In genomic region chr5:120586741-120587615, GRCm38 (mm10) we compare ENCODE assay signal across 8 mouse cellular contexts. TPM values are rescaled to one million over a fixed set of nuclear protein-coding genes. Genes with fewer than 3 reads are reported as not detected.
DNase-seq lines count a peak whose midpoint lies in the region; ATAC-seq and TF ChIP-seq lines count a peak whose summit lies in the region.

No protein-coding gene starts in this region.

- H3K9me3 ChIP-seq in embryonic facial prominence, embryonic 10.5 days: no peaks in the 10 kb centered on the region
- H3K9me3 ChIP-seq in limb, embryonic 10.5 days (replicated peaks): no peaks in the 10 kb centered on the region
- no peaks in the 10 kb centered on the region for H3K9me3 ChIP-seq in midbrain, embryonic 15.5 days

- H3K4me3 ChIP-seq in lung, adult 2 months (replicated peaks; ENCODE audit: extremely low read depth, low read depth, low read length): peak overlapping the region; percentile 94
- H3K4me3 ChIP-seq in embryonic facial prominence, embryonic 10.5 days: peak overlapping the region; percentile 85
- H3K4me3 ChIP-seq in limb, embryonic 10.5 days: peak overlapping the region; percentile 84
- peak overlapping the region; percentile 73 for H3K4me3 ChIP-seq in midbrain, embryonic 15.5 days

- TF ChIP-seq POLR2A in lung, adult 2 months (IDR thresholded peaks at IDR 0.05; ENCODE audit: borderline replicate concordance, extremely low read depth, low read depth, low read length): no peak

- H3K27ac ChIP-seq in embryonic facial prominence, embryonic 10.5 days (replicated peaks): peak overlapping the region; percentile 87; the same call in 1 of the 2 replicates
- H3K27ac ChIP-seq in limb, embryonic 10.5 days: peak overlapping the region; percentile 87; the same call in 1 of the 2 replicates
- H3K27ac ChIP-seq in midbrain, embryonic 15.5 days: 0 out of 2 replicates have a peak overlapping the region, but pooled peaks have one; percentile 27

- intact Hi-C loops in heart, postnatal 10 days (cut with DNase I): loop anchor here (2.0 to 5.0 kb wide), 2 partner anchors 20 to 80 kb away; no protein-coding TSS in a partner anchor

- TF ChIP-seq CTCF in lung, adult 2 months (IDR thresholded peaks at IDR 0.05; ENCODE audit: insufficient read depth, low read length): no peak

- no peak for DNase-seq in lung, adult 2 months
- DNase-seq in lung, postnatal 25 days (ENCODE audit: low spot score): no peak
- no peak for DNase-seq in embryonic facial prominence, embryonic 10.5 days (ENCODE audit: low spot score)
- DNase-seq in heart, postnatal 10 days: peak; percentile 50 to 53
- no peak for DNase-seq in limb, embryonic 10.5 days (ENCODE audit: low spot score)
- DNase-seq in B cell, adult 2 months: no peak
- DNase-seq in urinary bladder, adult 18-20 months (ENCODE audit: low spot score in 2 of 2): no peak

- H3K27me3 ChIP-seq in embryonic facial prominence, embryonic 10.5 days (replicated peaks; ENCODE audit: low read depth, poor library complexity, severe bottlenecking): 0 out of 2 replicates have a peak, but pooled peaks cover 4% of the 10 kb centered on the region
- H3K27me3 ChIP-seq in limb, embryonic 10.5 days (ENCODE audit: low read depth, poor library complexity, severe bottlenecking): 0 out of 2 replicates have a peak, but pooled peaks cover 8% of the 10 kb centered on the region
- no peaks in the 10 kb centered on the region for H3K27me3 ChIP-seq in midbrain, embryonic 15.5 days (replicated peaks)

- H3K9ac ChIP-seq in midbrain, embryonic 15.5 days: peak overlapping the region; percentile 2

- peak overlapping the region; percentile 96 for H3K4me2 ChIP-seq in midbrain, embryonic 15.5 days

- ATAC-seq in midbrain, embryonic 15.5 days (replicated peaks): no peak

- WGBS in lung, adult 2 months: 7% methylated on average over 17 of the region's 17 CpGs
- 13% methylated on average over 17 of the region's 17 CpGs for WGBS in embryonic facial prominence, embryonic 10.5 days
- 12% methylated on average over 17 of the region's 17 CpGs for WGBS in limb, embryonic 10.5 days
- 16% methylated on average over 17 of the region's 17 CpGs for WGBS in midbrain, embryonic 15.5 days

- peaks cover 18% of the 10 kb centered on the region for H3K4me1 ChIP-seq in lung, adult 2 months (ENCODE audit: control insufficient read depth, insufficient read depth, low read length)
- H3K4me1 ChIP-seq in embryonic facial prominence, embryonic 10.5 days: peaks cover 41% of the 10 kb centered on the region
- peaks cover 42% of the 10 kb centered on the region for H3K4me1 ChIP-seq in limb, embryonic 10.5 days
- peaks cover 26% of the 10 kb centered on the region for H3K4me1 ChIP-seq in midbrain, embryonic 15.5 days

- H3K36me3 ChIP-seq in embryonic facial prominence, embryonic 10.5 days (replicated peaks): peaks cover 29% of the 10 kb centered on the region
- H3K36me3 ChIP-seq in limb, embryonic 10.5 days: peaks cover 27% of the 10 kb centered on the region
- no peaks in the 10 kb centered on the region for H3K36me3 ChIP-seq in midbrain, embryonic 15.5 days (replicated peaks)

RNA-seq across cellular contexts. Expression of gene Tpcn1, which starts 1.5 kb away (rescaled TPM):
- 75.8 and 89.2 TPM in 2 replicates for polyA plus RNA-seq in lung, adult 2 months (2012; rRNA removed)
- 11.9 and 12.3 TPM in 2 replicates for polyA plus RNA-seq in embryonic facial prominence, embryonic 10.5 days (2016; fragmentation: Nextera tagmentation; extraction: Ambion mirVana)
- 10 to 100 TPM; 33.0 to 38.7 TPM for total RNA-seq in heart, postnatal 10 days (2021)
- 12.3 and 13.2 TPM in 2 replicates for polyA plus RNA-seq in limb, embryonic 10.5 days (2016; fragmentation: Nextera tagmentation; extraction: Ambion mirVana)
- 15.8 and 17.7 TPM in 2 replicates for polyA plus RNA-seq in midbrain, embryonic 15.5 days (2015; fragmentation: Nextera tagmentation; extraction: Ambion mirVana)

RNA-seq across cellular contexts. Expression of gene Iqcd, which starts 1.8 kb away (rescaled TPM):
- polyA plus RNA-seq in lung, adult 2 months (2012; rRNA removed): 2.0 and 2.4 TPM in 2 replicates
- 0.65 and 0.81 TPM in 2 replicates for polyA plus RNA-seq in embryonic facial prominence, embryonic 10.5 days (2016; fragmentation: Nextera tagmentation; extraction: Ambion mirVana)
- total RNA-seq in heart, postnatal 10 days (2021): under 1 TPM in 1 of 2 experiments, not detected in 1; 0.17 TPM
- 0.30 and 0.41 TPM in 2 replicates for polyA plus RNA-seq in limb, embryonic 10.5 days (2016; fragmentation: Nextera tagmentation; extraction: Ambion mirVana)
- polyA plus RNA-seq in midbrain, embryonic 15.5 days (2015; fragmentation: Nextera tagmentation; extraction: Ambion mirVana): 1.7 and 1.8 TPM in 2 replicates

RNA-seq across cellular contexts. Expression of gene Rita1, which starts 25.4 kb away (rescaled TPM):
- 15.7 and 15.8 TPM in 2 replicates for polyA plus RNA-seq in lung, adult 2 months (2012; rRNA removed)
- 19.4 and 20.1 TPM in 2 replicates for polyA plus RNA-seq in embryonic facial prominence, embryonic 10.5 days (2016; fragmentation: Nextera tagmentation; extraction: Ambion mirVana)
- total RNA-seq in heart, postnatal 10 days (2021): 10 to 100 TPM; 12.7 to 13.1 TPM
- polyA plus RNA-seq in limb, embryonic 10.5 days (2016; fragmentation: Nextera tagmentation; extraction: Ambion mirVana): 17.5 and 19.5 TPM in 2 replicates
- 28.3 and 30.6 TPM in 2 replicates for polyA plus RNA-seq in midbrain, embryonic 15.5 days (2015; fragmentation: Nextera tagmentation; extraction: Ambion mirVana)

RNA-seq across cellular contexts. Expression of gene Ddx54, which starts 25.6 kb away (rescaled TPM):
- 37.2 and 39.2 TPM in 2 replicates for polyA plus RNA-seq in lung, adult 2 months (2012; rRNA removed)
- polyA plus RNA-seq in embryonic facial prominence, embryonic 10.5 days (2016; fragmentation: Nextera tagmentation; extraction: Ambion mirVana): 62.3 and 64.3 TPM in 2 replicates
- 10 to 100 TPM; 27.1 to 28.3 TPM for total RNA-seq in heart, postnatal 10 days (2021)
- 58.1 and 62.6 TPM in 2 replicates for polyA plus RNA-seq in limb, embryonic 10.5 days (2016; fragmentation: Nextera tagmentation; extraction: Ambion mirVana)
- polyA plus RNA-seq in midbrain, embryonic 15.5 days (2015; fragmentation: Nextera tagmentation; extraction: Ambion mirVana): 39.9 and 43.7 TPM in 2 replicates

RNA-seq across cellular contexts. Expression of gene Cfap73, which starts 47.1 kb away (rescaled TPM):
- 1.6 TPM in 2 replicates for polyA plus RNA-seq in lung, adult 2 months (2012; rRNA removed)
- polyA plus RNA-seq in embryonic facial prominence, embryonic 10.5 days (2016; fragmentation: Nextera tagmentation; extraction: Ambion mirVana): 0.27 TPM in 1 of 2 replicates, not detected in the other
- total RNA-seq in heart, postnatal 10 days (2021): not detected
- polyA plus RNA-seq in limb, embryonic 10.5 days (2016; fragmentation: Nextera tagmentation; extraction: Ambion mirVana): not detected in 2 replicates
- 0.44 and 0.70 TPM in 2 replicates for polyA plus RNA-seq in midbrain, embryonic 15.5 days (2015; fragmentation: Nextera tagmentation; extraction: Ambion mirVana)

Comparison
In these comparisons a context has a peak if more than half of its experiments do, and no peak if none do; other contexts are left out.
1. DNase-seq: peak in heart, postnatal 10 days (2 of 2); none in lung, adult 2 months (single experiment), lung, postnatal 25 days (single experiment), embryonic facial prominence, embryonic 10.5 days (single experiment), limb, embryonic 10.5 days (single experiment), B cell, adult 2 months (0 of 2) and urinary bladder, adult 18-20 months (0 of 2).
2. H3K27ac ChIP-seq: peak in every context shown above with its lines; median percentile 87 in embryonic facial prominence, embryonic 10.5 days; 87 in limb, embryonic 10.5 days; 27 in midbrain, embryonic 15.5 days.
3. Peak in every context shown above with its lines, with median percentiles within 50 percentile points of each other: H3K4me3 ChIP-seq.